18 mouse cellular contexts compared by ENCODE assay signal in the genomic region with DNA sequence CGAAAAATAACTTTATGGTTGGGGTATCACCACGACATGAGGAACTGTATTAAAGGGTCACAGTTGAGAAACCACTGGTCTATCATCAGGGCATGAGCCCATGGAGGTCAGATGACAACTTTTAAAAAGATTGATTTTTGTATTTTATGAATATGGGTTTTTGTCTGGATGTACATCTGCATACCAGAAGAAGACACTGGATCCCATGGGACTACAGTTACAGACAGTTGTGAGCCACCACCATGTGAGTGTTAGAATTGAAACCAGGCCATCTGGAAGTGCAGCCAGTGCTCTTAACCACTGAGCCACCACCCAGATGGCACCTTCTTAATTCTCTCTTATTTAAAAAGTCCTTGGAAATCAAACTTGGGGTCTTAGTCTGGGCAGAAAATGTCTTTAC. TPM values are rescaled to one million over a fixed set of nuclear protein-coding genes. Genes with fewer than 3 reads are reported as not detected.
"Had no signal": no experiment of that assay in that cellular context is flagged by ENCODE, and none has a peak within 500 bp of the region (broad histone marks: within the 10 kb centered on the region; RNA-seq: fewer than 3 reads in every experiment).

No protein-coding gene starts in this region.

- H3K36me3 ChIP-seq: limb, embryonic 10.5 days; limb, embryonic 13.5 days; neural tube, embryonic 12.5 days; neural tube, embryonic 15.5 days had no signal

- H3K9ac ChIP-seq: limb, embryonic 13.5 days; liver, embryonic 14.5 days; neural tube, embryonic 12.5 days; neural tube, embryonic 15.5 days had no signal

- H3K4me1 ChIP-seq: neural tube, embryonic 12.5 days; neural tube, embryonic 15.5 days had no signal

- H3K4me2 ChIP-seq: limb, embryonic 13.5 days; midbrain, embryonic 11.5 days; neural tube, embryonic 12.5 days; neural tube, embryonic 15.5 days had no signal

- H3K4me3 ChIP-seq: layer of hippocampus, adult 2 months; limb, embryonic 10.5 days; limb, embryonic 13.5 days; neural tube, embryonic 12.5 days; neural tube, embryonic 15.5 days had no signal

- H3K27me3 ChIP-seq: limb, embryonic 13.5 days; neural tube, embryonic 12.5 days; neural tube, embryonic 15.5 days had no signal

- DNase-seq: kidney, adult 9 months; kidney, postnatal 25 days; lung, adult 2 months; midbrain, embryonic 14.5 days; right cerebral cortex, adult 18-20 months; right cerebral cortex, postnatal 14 days; right cerebral cortex, postnatal 4 days had no signal

- H3K9me3 ChIP-seq: limb, embryonic 10.5 days had no signal

- H3K27ac ChIP-seq: hindbrain, postnatal 0 days; kidney, postnatal 0 days; layer of hippocampus, adult 2 months; limb, embryonic 10.5 days; limb, embryonic 13.5 days; liver, embryonic 14.5 days; neural tube, embryonic 12.5 days; neural tube, embryonic 15.5 days; stomach, postnatal 0 days had no signal

- ATAC-seq: hindbrain, postnatal 0 days; intestine, embryonic 16.5 days had no signal

RNA-seq across cellular contexts. Expression of a gene that starts 24.2 kb away (rescaled TPM):
- polyA plus RNA-seq: midbrain, embryonic 11.5 days had no signal
